Mouse (Mus musculus): Measurements from ENCODE around the gene Ak1. TPM values are rescaled to one million over a fixed set of nuclear protein-coding genes. Genes with fewer than 3 reads are reported as not detected.

Gene Ak1
- polyA plus RNA-seq, 1 experiment from 2014 or later = 108 TPM

DNA sequence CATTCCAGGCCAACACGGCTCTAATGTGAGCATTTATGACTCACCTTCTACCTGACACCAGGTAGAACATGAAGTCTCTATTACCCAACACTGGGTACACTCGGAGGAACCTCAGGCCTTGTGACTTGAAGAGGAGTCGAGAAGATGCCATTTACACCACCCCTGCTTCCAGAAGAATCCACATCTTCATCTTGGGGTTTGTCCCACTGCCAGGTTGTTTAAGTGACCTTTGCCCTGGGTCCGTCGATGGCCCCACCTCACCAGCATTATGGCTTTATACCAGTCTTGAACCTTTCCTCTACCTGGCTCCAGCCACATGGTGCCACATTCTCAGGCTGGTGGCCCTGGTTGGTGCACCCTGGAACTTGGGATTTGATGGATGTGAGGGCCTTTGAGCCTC is 24.3 kb upstream of the Ak1 start:
- Histone ChIP-seq H3K36me3 (ENCODE audit: control insufficient read depth, insufficient read depth, low read length) (peaks cover 9% of the 10 kb centered on the region), H3K4me3 (ENCODE audit: low read depth, low read length) (no peak overlapping the region), H3K4me1 (ENCODE audit: control insufficient read depth, insufficient read depth, low read length) (no peaks in the 10 kb centered on the region), H3K9me3 (replicated peaks; ENCODE audit: control insufficient read depth, low read length, poor library complexity, severe bottlenecking) (no peaks in the 10 kb centered on the region), H3K9ac (ENCODE audit: low read depth, low read length) (no peak overlapping the region), H3K4me2 (ENCODE audit: low read length) (no peak overlapping the region), H3K27ac (ENCODE audit: low read length) (no peak overlapping the region), H3K27me3 (ENCODE audit: control insufficient read depth, insufficient read depth, low read depth, low read length) (no peaks in the 10 kb centered on the region)
- 90% methylated on average over 5 of the region's 5 CpGs for WGBS
- no peak for ATAC-seq

- Histone ChIP-seq H3K9ac (ENCODE audit: low read depth, low read length) (no peak overlapping the region), H3K4me2 (ENCODE audit: low read length) (no peak overlapping the region), H3K4me1 (ENCODE audit: control insufficient read depth, insufficient read depth, low read length) (no peaks in the 10 kb centered on the region), H3K36me3 (ENCODE audit: control insufficient read depth, insufficient read depth, low read length) (peaks cover 9% of the 10 kb centered on the region), H3K4me3 (ENCODE audit: low read depth, low read length) (no peak overlapping the region), H3K27me3 (ENCODE audit: control insufficient read depth, insufficient read depth, low read depth, low read length) (no peaks in the 10 kb centered on the region), H3K27ac (ENCODE audit: low read length) (no peak overlapping the region), H3K9me3 (replicated peaks; ENCODE audit: control insufficient read depth, low read length, poor library complexity, severe bottlenecking) (no peaks in the 10 kb centered on the region)
- WGBS = 91% methylated on average over 5 of the region's 5 CpGs
- ATAC-seq = no peak
Observed at GRCm38 (mm10) chr2:32597699-32598098, 23.9 kb upstream of the Ak1 start.

DNA sequence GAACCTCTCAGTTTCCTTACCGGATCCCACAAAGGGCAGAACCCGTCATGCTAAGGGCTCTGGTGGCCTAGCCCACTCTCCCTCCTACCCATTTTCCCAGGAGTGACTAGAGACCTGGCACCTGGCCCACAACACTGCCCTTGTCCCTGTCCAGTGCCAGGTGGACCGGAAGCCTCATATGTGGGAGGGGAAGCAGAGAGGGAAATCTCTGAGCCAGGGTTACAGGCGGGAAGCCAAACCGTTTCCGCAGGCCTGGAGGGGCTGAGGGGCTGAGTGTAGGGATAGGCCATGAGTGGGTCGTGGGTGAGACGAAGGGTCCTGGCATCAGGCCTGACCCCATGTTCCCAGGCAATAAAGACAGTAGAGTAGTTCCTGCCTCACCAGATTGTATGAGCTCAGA is 23.1 kb upstream of the Ak1 start:
- Histone ChIP-seq H3K9me3 (replicated peaks; ENCODE audit: control insufficient read depth, low read length, poor library complexity, severe bottlenecking) (no peaks in the 10 kb centered on the region), H3K9ac (ENCODE audit: low read depth, low read length) (no peak overlapping the region), H3K4me3 (ENCODE audit: low read depth, low read length) (no peak overlapping the region), H3K27ac (ENCODE audit: low read length) (no peak overlapping the region), H3K4me2 (ENCODE audit: low read length) (no peak overlapping the region), H3K27me3 (ENCODE audit: control insufficient read depth, insufficient read depth, low read depth, low read length) (no peaks in the 10 kb centered on the region), H3K4me1 (ENCODE audit: control insufficient read depth, insufficient read depth, low read length) (no peaks in the 10 kb centered on the region), H3K36me3 (ENCODE audit: control insufficient read depth, insufficient read depth, low read length) (peaks cover 9% of the 10 kb centered on the region)
- WGBS = 90% methylated on average over 8 of the region's 8 CpGs
- no peak for ATAC-seq

DNA sequence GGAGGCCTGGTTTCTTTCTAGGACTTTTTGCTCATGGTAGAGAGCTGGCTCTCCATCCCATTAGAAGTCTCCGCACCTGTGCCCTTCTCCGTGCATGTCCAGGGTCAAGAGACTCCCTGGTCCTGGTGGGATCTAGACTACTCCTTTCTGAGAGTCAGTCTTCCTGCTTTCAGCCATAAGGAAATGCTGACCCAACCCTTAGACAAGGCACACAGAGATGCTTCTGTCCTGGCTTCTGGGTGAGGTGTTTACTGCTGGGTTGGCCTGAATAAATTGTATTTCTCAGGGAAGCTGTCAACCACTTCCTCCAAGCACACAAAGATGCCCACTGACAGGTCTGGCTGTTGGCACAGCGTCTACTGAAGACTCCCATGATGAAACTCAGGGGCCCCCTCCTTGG is 22.1 kb upstream of the Ak1 start, which contains the start of gene St6galnac6:
TSS of gene St6galnac6 (plus strand) at position 301 of the 400 bp plus-strand sequence.
- no peak for ATAC-seq
- H3K9ac ChIP-seq (ENCODE audit: low read depth, low read length) = no peak within 1 kb of the TSS
- no peak within 1 kb of the TSS for H3K4me2 ChIP-seq (ENCODE audit: low read length)
- WGBS = 88% methylated on average over 3 of the region's 3 CpGs
- no peaks in the 10 kb centered on the region for H3K4me1 ChIP-seq (ENCODE audit: control insufficient read depth, insufficient read depth, low read length)
- no peak within 1 kb of the TSS for H3K4me3 ChIP-seq (ENCODE audit: low read depth, low read length)
- H3K9me3 ChIP-seq (replicated peaks; ENCODE audit: control insufficient read depth, low read length, poor library complexity, severe bottlenecking) = no peaks in the 10 kb centered on the region
- no peak within 1 kb of the TSS for H3K27ac ChIP-seq (ENCODE audit: low read length)
- no peaks in the 10 kb centered on the region for H3K27me3 ChIP-seq (ENCODE audit: control insufficient read depth, insufficient read depth, low read depth, low read length)
- H3K36me3 ChIP-seq (ENCODE audit: control insufficient read depth, insufficient read depth, low read length) = peaks cover 4% of the 10 kb centered on the region

GRCm38 (mm10) chr2:32601417-32602065 is 20.0 kb upstream of the Ak1 start:
- Histone ChIP-seq H3K4me2 (ENCODE audit: low read length) (no peak overlapping the region), H3K36me3 (ENCODE audit: control insufficient read depth, insufficient read depth, low read length) (no peaks in the 10 kb centered on the region), H3K9me3 (replicated peaks; ENCODE audit: control insufficient read depth, low read length, poor library complexity, severe bottlenecking) (no peaks in the 10 kb centered on the region), H3K27me3 (ENCODE audit: control insufficient read depth, insufficient read depth, low read depth, low read length) (no peaks in the 10 kb centered on the region), H3K4me1 (ENCODE audit: control insufficient read depth, insufficient read depth, low read length) (no peaks in the 10 kb centered on the region), H3K4me3 (ENCODE audit: low read depth, low read length) (no peak overlapping the region), H3K27ac (ENCODE audit: low read length) (no peak overlapping the region), H3K9ac (ENCODE audit: low read depth, low read length) (no peak overlapping the region)
- whole genome bisulfite sequencing = 38% methylated on average over 8 of the region's 8 CpGs
- no peak; the same call in 1 of the 2 replicates for ATAC-seq

DNA sequence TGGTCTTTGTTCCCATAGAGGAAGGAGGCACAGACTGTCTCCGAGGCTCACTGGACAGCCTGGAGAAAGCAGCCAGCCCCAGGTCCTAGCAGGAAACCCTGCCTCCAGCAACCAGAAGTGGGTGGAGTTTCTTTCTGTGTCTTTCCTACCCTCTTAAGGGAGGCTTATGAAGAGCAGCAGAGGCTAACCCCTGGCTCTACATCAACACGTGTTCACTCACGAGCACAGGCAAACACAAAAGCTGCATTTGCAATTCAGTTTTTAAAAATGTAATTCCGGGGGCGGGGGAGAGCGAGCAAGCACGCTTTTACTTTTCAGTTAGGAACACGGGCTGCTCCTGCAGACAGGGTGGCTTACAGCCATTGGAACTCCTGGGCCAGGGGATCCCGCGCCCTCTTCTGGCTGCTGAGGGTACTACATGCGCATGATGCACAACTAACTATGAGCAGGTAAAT is 18.9 kb upstream of the Ak1 start:
- Histone ChIP-seq H3K4me3 (ENCODE audit: low read depth, low read length) (no peak overlapping the region), H3K9ac (ENCODE audit: low read depth, low read length) (no peak overlapping the region), H3K4me1 (ENCODE audit: control insufficient read depth, insufficient read depth, low read length) (peaks cover 3% of the 10 kb centered on the region), H3K27me3 (ENCODE audit: control insufficient read depth, insufficient read depth, low read depth, low read length) (0 out of 2 replicates have a peak, but pooled peaks cover 2% of the 10 kb centered on the region), H3K9me3 (replicated peaks; ENCODE audit: control insufficient read depth, low read length, poor library complexity, severe bottlenecking) (no peaks in the 10 kb centered on the region), H3K36me3 (ENCODE audit: control insufficient read depth, insufficient read depth, low read length) (no peaks in the 10 kb centered on the region), H3K27ac (ENCODE audit: low read length) (no peak overlapping the region), H3K4me2 (ENCODE audit: low read length) (peak overlapping the region; percentile 26; the same call in 1 of the 2 replicates)
- ATAC-seq = no peak
- under 1% methylated on average over 11 of the region's 11 CpGs for WGBS

- Histone ChIP-seq H3K27me3 (ENCODE audit: control insufficient read depth, insufficient read depth, low read depth, low read length) (peaks cover 3% of the 10 kb centered on the region; the same call in 1 of the 2 replicates), H3K4me1 (ENCODE audit: control insufficient read depth, insufficient read depth, low read length) (peaks cover 15% of the 10 kb centered on the region), H3K9ac (ENCODE audit: low read depth, low read length) (no peak overlapping the region), H3K36me3 (ENCODE audit: control insufficient read depth, insufficient read depth, low read length) (no peaks in the 10 kb centered on the region), H3K4me2 (ENCODE audit: low read length) (no peak overlapping the region), H3K4me3 (ENCODE audit: low read depth, low read length) (no peak overlapping the region), H3K9me3 (replicated peaks; ENCODE audit: control insufficient read depth, low read length, poor library complexity, severe bottlenecking) (no peaks in the 10 kb centered on the region), H3K27ac (ENCODE audit: low read length) (no peak overlapping the region)
- WGBS = 52% methylated on average over 10 of the region's 10 CpGs
- no peak for ATAC-seq
Observed at GRCm38 (mm10) chr2:32604631-32605030, 16.9 kb upstream of the Ak1 start.

DNA sequence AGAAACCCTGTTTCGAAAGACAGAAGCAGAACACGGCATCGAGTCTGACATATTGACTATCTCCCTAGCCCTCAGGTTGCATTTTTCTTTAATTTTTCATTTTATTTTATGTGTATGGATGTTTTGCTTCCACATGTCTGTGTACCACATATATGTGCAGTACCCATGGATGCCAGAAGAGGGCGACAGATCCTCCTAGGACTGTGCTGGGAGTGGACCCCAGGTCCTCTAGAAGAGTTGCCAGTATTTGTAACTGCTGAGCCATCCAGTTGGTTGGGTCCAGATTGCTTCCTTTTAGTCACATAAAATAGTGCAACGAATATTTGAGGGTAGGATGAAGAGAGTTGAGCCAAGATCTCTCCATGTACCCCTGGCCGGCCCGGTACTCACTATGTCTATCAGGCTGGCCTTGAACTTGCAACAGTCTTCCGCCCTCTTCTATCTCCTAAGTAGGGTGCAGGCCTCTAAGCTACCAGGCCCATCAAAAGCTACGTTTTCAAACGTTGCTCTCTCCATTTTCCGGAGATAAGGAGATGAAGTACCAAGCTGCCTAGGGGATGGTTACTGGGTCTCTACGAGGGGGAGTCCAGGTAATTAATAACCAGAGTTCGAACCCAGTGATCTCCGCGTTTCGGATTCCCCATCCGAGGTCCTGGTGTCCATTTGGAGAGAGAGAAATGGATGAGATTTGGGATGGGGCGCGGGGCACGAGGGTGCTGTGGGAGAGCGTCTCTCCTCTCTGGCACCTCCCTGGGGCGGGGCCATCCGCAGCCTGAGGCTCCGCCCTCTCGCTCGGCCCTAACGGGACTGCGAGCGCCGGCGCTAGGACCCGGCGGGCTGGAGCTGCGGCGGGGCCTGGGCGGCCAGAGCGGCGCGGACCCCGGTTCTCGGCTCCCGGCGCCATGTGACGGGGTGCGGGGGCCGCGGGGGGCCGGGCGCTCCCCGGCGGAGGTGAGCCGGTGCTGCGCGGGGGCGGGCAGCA is 15.1 kb upstream of the Ak1 start:
- no peaks in the 10 kb centered on the region for H3K9me3 ChIP-seq (replicated peaks; ENCODE audit: control insufficient read depth, low read length, poor library complexity, severe bottlenecking)
- H3K27me3 ChIP-seq (ENCODE audit: control insufficient read depth, insufficient read depth, low read depth, low read length) = peaks cover 3% of the 10 kb centered on the region; the same call in 1 of the 2 replicates
- H3K36me3 ChIP-seq (ENCODE audit: control insufficient read depth, insufficient read depth, low read length) = no peaks in the 10 kb centered on the region
- H3K4me3 ChIP-seq (ENCODE audit: low read depth, low read length) = peak overlapping the region; percentile 68
- H3K4me1 ChIP-seq (ENCODE audit: control insufficient read depth, insufficient read depth, low read length) = peaks cover 23% of the 10 kb centered on the region
- peak; percentile 84 for ATAC-seq
- H3K4me2 ChIP-seq (ENCODE audit: low read length) = peak overlapping the region; percentile 86
- peak overlapping the region; percentile 79 for H3K9ac ChIP-seq (ENCODE audit: low read depth, low read length)
- WGBS = 18% methylated on average over 34 of the region's 55 CpGs
- no peak overlapping the region for H3K27ac ChIP-seq (ENCODE audit: low read length)

Data from midbrain, embryonic 16.5 days (tissue).